Mouse (Mus musculus): ENCODE measurements around the gene Sdr42e1. TPM values are rescaled to one million over a fixed set of nuclear protein-coding genes. Genes with fewer than 3 reads are reported as not detected.

Sdr42e1 gene
- polyA plus RNA-seq, 1 experiment from 2014 or later, result 2.5 TPM

DNA sequence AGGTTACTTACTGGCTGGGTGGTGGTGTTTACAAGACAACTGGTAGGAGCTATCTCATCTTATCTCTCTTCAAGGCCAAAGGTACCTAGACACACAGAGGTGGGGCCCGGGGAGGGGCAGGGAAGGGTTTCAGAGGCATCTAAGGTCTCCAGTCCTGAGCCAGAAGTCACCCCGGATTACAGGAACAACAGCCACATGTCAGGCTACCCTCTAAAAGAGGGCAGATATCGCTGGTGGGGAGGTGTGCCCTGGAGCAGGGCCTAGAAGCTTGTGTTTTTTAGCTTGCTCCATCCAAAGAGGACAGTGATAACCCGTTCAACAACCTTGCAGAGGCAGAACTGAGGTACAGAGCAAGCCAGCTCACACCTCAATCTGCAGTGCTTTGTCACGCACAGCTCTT is 27.0 kb downstream of the Sdr42e1 start:
- DNase-seq (ENCODE audit: low spot score), result no peak
- no peaks in the 10 kb centered on the region for H3K27me3 ChIP-seq (replicated peaks; ENCODE audit: control insufficient read depth, insufficient read depth, low read length)
- H3K9me3 ChIP-seq (ENCODE audit: control insufficient read depth, low read length), result no peaks in the 10 kb centered on the region
- H3K9ac ChIP-seq (ENCODE audit: low read depth, low read length), result no peak overlapping the region
- H3K27ac ChIP-seq (replicated peaks; ENCODE audit: low read depth, low read length), result no peak overlapping the region
- no peaks in the 10 kb centered on the region for H3K4me1 ChIP-seq (ENCODE audit: control insufficient read depth, insufficient read depth, low read length)
- ATAC-seq (ENCODE audit: low read depth), result no peak
- no peaks in the 10 kb centered on the region for H3K36me3 ChIP-seq (ENCODE audit: control insufficient read depth, insufficient read depth, low read length)
- H3K4me3 ChIP-seq (ENCODE audit: low read depth, low read length), result no peak overlapping the region
- no peak overlapping the region for H3K4me2 ChIP-seq (ENCODE audit: low read depth, low read length)
- 78% methylated on average over 5 of the region's 5 CpGs for WGBS

DNA sequence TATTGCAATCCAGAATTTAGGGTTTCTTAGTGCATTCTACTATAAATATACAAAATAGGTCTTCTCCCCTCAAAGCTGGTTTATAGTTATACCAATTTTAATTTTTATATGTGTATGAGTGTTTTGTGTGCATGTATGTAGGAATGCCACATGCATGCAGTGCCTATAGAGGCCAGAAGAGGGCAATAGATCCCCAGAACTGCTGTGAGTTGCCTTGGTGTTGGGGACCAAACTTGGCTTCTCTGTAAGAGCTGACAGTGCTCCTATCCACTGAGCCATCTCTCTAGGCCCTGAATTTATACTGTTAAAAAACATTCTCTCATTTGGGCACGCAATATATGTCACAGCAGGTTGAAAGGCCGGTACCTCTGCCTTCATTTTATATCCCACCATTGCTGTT is 27.5 kb downstream of the Sdr42e1 start:
- no peak overlapping the region for H3K27ac ChIP-seq (replicated peaks; ENCODE audit: low read depth, low read length)
- H3K4me2 ChIP-seq (ENCODE audit: low read depth, low read length), result no peak overlapping the region
- no peaks in the 10 kb centered on the region for H3K27me3 ChIP-seq (replicated peaks; ENCODE audit: control insufficient read depth, insufficient read depth, low read length)
- no peaks in the 10 kb centered on the region for H3K9me3 ChIP-seq (ENCODE audit: control insufficient read depth, low read length)
- no peak overlapping the region for H3K9ac ChIP-seq (ENCODE audit: low read depth, low read length)
- ATAC-seq (ENCODE audit: low read depth), result 0 out of 2 replicates have a peak, but pooled peaks have one; percentile 30
- DNase-seq (ENCODE audit: low spot score), result peak; percentile 45
- no peaks in the 10 kb centered on the region for H3K36me3 ChIP-seq (ENCODE audit: control insufficient read depth, insufficient read depth, low read length)
- 52% methylated on average over 2 of the region's 2 CpGs for WGBS
- no peaks in the 10 kb centered on the region for H3K4me1 ChIP-seq (ENCODE audit: control insufficient read depth, insufficient read depth, low read length)
- H3K4me3 ChIP-seq (ENCODE audit: low read depth, low read length), result no peak overlapping the region

DNA sequence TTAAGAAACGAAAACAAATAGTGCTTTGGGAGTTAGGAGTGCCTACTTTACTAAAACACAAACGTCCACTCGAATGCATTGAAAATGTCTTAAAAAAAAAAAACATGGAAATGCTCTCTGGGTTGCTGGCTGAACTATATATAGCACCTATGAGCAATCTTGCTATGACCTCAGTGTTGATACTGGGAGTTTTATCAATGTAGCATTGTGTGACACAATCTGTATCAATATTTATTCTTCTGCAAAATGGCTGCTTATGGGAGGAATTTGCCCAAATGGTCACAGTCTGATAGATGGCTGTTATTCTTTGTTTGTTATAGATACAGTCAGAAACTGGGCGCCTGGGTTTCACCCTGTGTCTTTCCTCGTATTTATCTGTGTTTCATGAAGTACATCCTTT is 28.0 kb downstream of the Sdr42e1 start:
- Histone ChIP-seq H3K36me3 (ENCODE audit: control insufficient read depth, insufficient read depth, low read length) (no peaks in the 10 kb centered on the region), H3K4me3 (ENCODE audit: low read depth, low read length) (no peak overlapping the region), H3K27me3 (replicated peaks; ENCODE audit: control insufficient read depth, insufficient read depth, low read length) (no peaks in the 10 kb centered on the region), H3K27ac (replicated peaks; ENCODE audit: low read depth, low read length) (no peak overlapping the region), H3K4me2 (ENCODE audit: low read depth, low read length) (no peak overlapping the region), H3K9ac (ENCODE audit: low read depth, low read length) (no peak overlapping the region), H3K4me1 (ENCODE audit: control insufficient read depth, insufficient read depth, low read length) (no peaks in the 10 kb centered on the region), H3K9me3 (ENCODE audit: control insufficient read depth, low read length) (no peaks in the 10 kb centered on the region)
- ATAC-seq (ENCODE audit: low read depth) (no peak), DNase-seq (ENCODE audit: low spot score) (no peak)
- 67% methylated on average over 5 of the region's 5 CpGs for WGBS

DNA sequence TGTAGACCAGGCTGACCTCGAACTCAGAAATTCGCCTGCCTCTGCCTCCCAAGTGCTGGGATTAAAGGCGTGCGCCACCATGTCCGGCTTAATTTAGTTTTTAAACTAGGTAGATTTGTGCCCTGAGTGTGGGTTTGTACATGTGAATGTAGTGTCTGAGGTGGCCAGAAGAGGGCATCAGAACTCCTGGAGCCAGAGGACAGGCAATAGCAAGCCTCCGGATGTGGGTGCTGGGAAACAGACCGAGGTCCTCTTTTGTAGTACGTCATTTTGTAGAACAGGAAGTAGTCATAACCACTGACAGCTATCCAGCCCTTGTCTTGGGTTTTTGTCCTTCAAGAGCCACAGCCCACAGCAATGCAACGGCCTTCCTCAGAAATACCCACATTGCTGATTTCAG is 33.9 kb downstream of the Sdr42e1 start:
- no peaks in the 10 kb centered on the region for H3K9me3 ChIP-seq (ENCODE audit: control insufficient read depth, low read length)
- H3K4me3 ChIP-seq (ENCODE audit: low read depth, low read length), result no peak overlapping the region
- no peak overlapping the region for H3K9ac ChIP-seq (ENCODE audit: low read depth, low read length)
- ATAC-seq (ENCODE audit: low read depth) (no peak), DNase-seq (ENCODE audit: low spot score) (no peak)
- WGBS, result 94% methylated on average over 9 of the region's 9 CpGs
- no peak overlapping the region for H3K4me2 ChIP-seq (ENCODE audit: low read depth, low read length)
- no peaks in the 10 kb centered on the region for H3K36me3 ChIP-seq (ENCODE audit: control insufficient read depth, insufficient read depth, low read length)
- H3K4me1 ChIP-seq (ENCODE audit: control insufficient read depth, insufficient read depth, low read length), result no peaks in the 10 kb centered on the region
- H3K27ac ChIP-seq (replicated peaks; ENCODE audit: low read depth, low read length), result no peak overlapping the region
- no peaks in the 10 kb centered on the region for H3K27me3 ChIP-seq (replicated peaks; ENCODE audit: control insufficient read depth, insufficient read depth, low read length)

DNA sequence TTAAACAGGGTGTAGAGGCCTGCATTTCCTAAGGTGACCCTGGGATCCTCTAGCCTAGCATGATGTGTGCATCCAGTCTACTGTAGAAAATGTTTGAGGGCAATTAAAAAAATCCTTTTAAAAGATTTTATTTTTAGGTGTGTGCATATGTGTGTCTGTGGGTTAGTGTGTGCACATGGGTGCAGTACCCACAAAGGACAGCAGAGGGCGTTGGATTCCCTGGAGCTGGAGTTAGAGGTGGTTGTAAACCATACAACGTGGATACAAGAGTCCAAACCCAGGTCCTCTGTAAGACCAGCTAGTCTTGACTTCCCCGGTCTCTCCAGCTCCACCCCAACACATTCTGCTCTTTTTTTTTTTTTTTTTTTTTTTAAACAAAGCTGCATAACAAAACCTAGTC is 36.0 kb downstream of the Sdr42e1 start:
- DNase-seq (ENCODE audit: low spot score) (no peak), ATAC-seq (ENCODE audit: low read depth) (no peak)
- no peak overlapping the region for H3K27ac ChIP-seq (replicated peaks; ENCODE audit: low read depth, low read length)
- H3K36me3 ChIP-seq (ENCODE audit: control insufficient read depth, insufficient read depth, low read length), result no peaks in the 10 kb centered on the region
- no peaks in the 10 kb centered on the region for H3K9me3 ChIP-seq (ENCODE audit: control insufficient read depth, low read length)
- H3K27me3 ChIP-seq (replicated peaks; ENCODE audit: control insufficient read depth, insufficient read depth, low read length), result no peaks in the 10 kb centered on the region
- H3K4me2 ChIP-seq (ENCODE audit: low read depth, low read length), result no peak overlapping the region
- H3K4me1 ChIP-seq (ENCODE audit: control insufficient read depth, insufficient read depth, low read length), result no peaks in the 10 kb centered on the region
- no peak overlapping the region for H3K9ac ChIP-seq (ENCODE audit: low read depth, low read length)
- no peak overlapping the region for H3K4me3 ChIP-seq (ENCODE audit: low read depth, low read length)
- 66% methylated on average over 3 of the region's 3 CpGs for whole genome bisulfite sequencing

DNA sequence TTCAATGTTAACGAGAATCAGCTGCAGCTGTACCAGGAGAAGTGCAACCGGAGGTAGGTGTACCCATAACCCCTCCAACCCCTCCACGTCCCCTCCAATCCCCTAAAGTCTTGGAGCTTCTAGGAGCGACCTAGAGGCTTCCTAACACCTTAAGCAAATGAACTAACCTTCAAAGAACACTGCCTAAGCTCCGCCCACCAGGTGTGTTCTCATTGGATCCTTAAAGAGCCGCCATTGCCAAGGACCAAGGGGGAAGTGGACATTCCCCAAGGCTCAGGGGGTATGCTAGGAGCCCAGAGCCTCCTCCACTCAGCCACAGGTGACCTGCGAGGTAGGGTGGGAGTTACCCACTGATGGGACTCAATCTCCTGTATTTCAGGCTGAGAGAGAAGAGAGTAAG is 39.1 kb downstream of the Sdr42e1 start:
- ATAC-seq (ENCODE audit: low read depth), result no peak

DNA sequence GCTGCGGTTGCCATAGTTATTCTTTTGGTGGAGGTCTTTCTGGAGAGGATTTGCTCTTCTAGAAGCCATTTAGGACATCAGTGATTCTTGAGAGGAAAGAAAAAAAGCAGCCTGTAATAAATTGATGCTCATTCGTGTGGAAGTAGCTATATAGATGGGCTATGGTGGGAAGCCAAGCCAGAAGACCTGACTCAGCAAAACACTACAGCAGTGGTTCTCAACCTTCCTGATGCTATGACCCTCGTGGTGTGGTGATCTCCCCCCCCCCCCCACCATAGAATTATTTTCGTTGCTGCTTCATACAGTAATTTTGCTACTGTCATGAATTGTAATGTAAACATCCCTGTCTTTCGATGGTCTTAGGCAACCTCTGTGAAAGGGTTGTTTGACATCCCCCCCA is 41.0 kb downstream of the Sdr42e1 start:
- no peak overlapping the region for H3K4me3 ChIP-seq (ENCODE audit: low read depth, low read length)
- H3K36me3 ChIP-seq (ENCODE audit: control insufficient read depth, insufficient read depth, low read length), result no peaks in the 10 kb centered on the region
- WGBS, result 82% methylated on average over 5 of the region's 5 CpGs
- ATAC-seq (ENCODE audit: low read depth) (no peak), DNase-seq (ENCODE audit: low spot score) (no peak)
- H3K27ac ChIP-seq (replicated peaks; ENCODE audit: low read depth, low read length), result no peak overlapping the region
- no peak overlapping the region for H3K4me2 ChIP-seq (ENCODE audit: low read depth, low read length)
- H3K4me1 ChIP-seq (ENCODE audit: control insufficient read depth, insufficient read depth, low read length), result no peaks in the 10 kb centered on the region
- no peaks in the 10 kb centered on the region for H3K27me3 ChIP-seq (replicated peaks; ENCODE audit: control insufficient read depth, insufficient read depth, low read length)
- no peak overlapping the region for H3K9ac ChIP-seq (ENCODE audit: low read depth, low read length)
- no peaks in the 10 kb centered on the region for H3K9me3 ChIP-seq (ENCODE audit: control insufficient read depth, low read length)

More for the DNA sequence above, 39.1 kb downstream of the Sdr42e1 start:
- no peaks in the 10 kb centered on the region for H3K27me3 ChIP-seq (replicated peaks; ENCODE audit: control insufficient read depth, insufficient read depth, low read length)
- H3K4me3 ChIP-seq (ENCODE audit: low read depth, low read length), result no peak overlapping the region
- DNase-seq (ENCODE audit: low spot score), result no peak
- no peaks in the 10 kb centered on the region for H3K36me3 ChIP-seq (ENCODE audit: control insufficient read depth, insufficient read depth, low read length)
- no peaks in the 10 kb centered on the region for H3K4me1 ChIP-seq (ENCODE audit: control insufficient read depth, insufficient read depth, low read length)
- 81% methylated on average over 7 of the region's 7 CpGs for WGBS
- no peaks in the 10 kb centered on the region for H3K9me3 ChIP-seq (ENCODE audit: control insufficient read depth, low read length)
- H3K9ac ChIP-seq (ENCODE audit: low read depth, low read length), result no peak overlapping the region
- H3K4me2 ChIP-seq (ENCODE audit: low read depth, low read length), result no peak overlapping the region
- no peak overlapping the region for H3K27ac ChIP-seq (replicated peaks; ENCODE audit: low read depth, low read length)

DNA sequence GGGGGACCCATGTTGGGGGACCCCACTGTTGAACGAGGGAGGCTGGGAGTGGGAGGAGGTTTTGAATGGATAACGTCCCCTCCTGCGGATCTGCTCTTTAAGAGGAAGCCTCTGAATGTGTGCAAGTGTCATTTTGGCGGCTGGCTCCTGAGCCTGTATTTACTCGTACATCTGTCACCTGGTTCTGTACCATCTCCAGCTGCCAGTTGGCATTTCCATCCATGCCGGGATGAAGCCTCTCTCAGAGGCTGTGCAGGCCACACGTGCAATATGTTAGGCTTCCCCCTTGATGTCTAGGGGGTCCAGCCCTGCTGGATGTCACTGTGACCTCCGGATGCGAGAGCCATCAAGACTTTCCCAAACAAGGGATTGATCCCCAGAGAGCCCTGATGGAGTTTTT is 46.4 kb downstream of the Sdr42e1 start:
- H3K27me3 ChIP-seq (replicated peaks; ENCODE audit: control insufficient read depth, insufficient read depth, low read length), result no peaks in the 10 kb centered on the region
- no peaks in the 10 kb centered on the region for H3K36me3 ChIP-seq (ENCODE audit: control insufficient read depth, insufficient read depth, low read length)
- H3K4me1 ChIP-seq (ENCODE audit: control insufficient read depth, insufficient read depth, low read length), result no peaks in the 10 kb centered on the region
- ATAC-seq (ENCODE audit: low read depth) (no peak), DNase-seq (ENCODE audit: low spot score) (no peak)
- H3K9me3 ChIP-seq (ENCODE audit: control insufficient read depth, low read length), result peaks cover 4% of the 10 kb centered on the region; the same call in 1 of the 2 replicates
- 70% methylated on average over 9 of the region's 9 CpGs for WGBS
- no peak overlapping the region for H3K4me3 ChIP-seq (ENCODE audit: low read depth, low read length)
- no peak overlapping the region for H3K9ac ChIP-seq (ENCODE audit: low read depth, low read length)
- H3K4me2 ChIP-seq (ENCODE audit: low read depth, low read length), result no peak overlapping the region
- H3K27ac ChIP-seq (replicated peaks; ENCODE audit: low read depth, low read length), result no peak overlapping the region

DNA sequence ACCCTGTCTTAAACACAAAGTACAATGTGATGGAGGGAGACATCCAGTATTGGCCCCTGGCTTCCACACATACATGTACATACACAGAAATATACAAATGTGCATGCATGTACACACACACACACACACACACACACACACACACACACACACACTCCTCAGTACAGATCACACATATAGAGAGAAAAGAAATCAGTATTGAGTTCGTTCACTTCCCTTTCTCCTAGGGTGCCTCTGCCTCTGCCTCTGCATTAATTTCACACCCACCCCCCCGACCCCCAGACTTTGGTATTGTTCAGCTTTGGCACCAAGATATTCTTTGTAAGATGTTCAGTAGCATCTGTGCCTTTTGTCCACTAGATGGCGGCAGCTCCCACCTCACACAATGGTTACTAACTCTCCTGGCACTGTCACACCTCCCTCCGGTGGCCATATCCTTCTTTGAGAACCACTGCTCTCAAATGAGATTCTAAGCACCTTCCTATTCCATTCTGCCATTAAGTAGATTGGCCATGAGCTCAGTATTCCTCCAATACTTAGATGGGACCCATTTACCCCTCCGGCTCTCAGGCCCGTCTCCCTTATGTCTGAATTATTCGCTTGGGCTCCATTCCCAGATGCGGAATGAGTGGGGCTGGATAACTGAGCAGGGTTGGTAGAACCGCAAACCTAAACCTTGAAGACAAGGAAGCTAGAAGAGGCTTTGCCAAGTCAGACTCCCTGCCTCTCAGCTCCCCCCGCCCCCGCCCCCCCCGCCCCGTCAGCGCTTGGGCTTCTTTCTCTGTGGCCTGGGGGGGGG is 47.2 kb downstream of the Sdr42e1 start:
- Histone ChIP-seq H3K9ac (ENCODE audit: low read depth, low read length) (no peak overlapping the region), H3K27me3 (replicated peaks; ENCODE audit: control insufficient read depth, insufficient read depth, low read length) (no peaks in the 10 kb centered on the region), H3K4me2 (ENCODE audit: low read depth, low read length) (no peak overlapping the region), H3K4me3 (ENCODE audit: low read depth, low read length) (no peak overlapping the region), H3K9me3 (ENCODE audit: control insufficient read depth, low read length) (peaks cover 4% of the 10 kb centered on the region; the same call in 1 of the 2 replicates), H3K36me3 (ENCODE audit: control insufficient read depth, insufficient read depth, low read length) (no peaks in the 10 kb centered on the region), H3K4me1 (ENCODE audit: control insufficient read depth, insufficient read depth, low read length) (no peaks in the 10 kb centered on the region), H3K27ac (replicated peaks; ENCODE audit: low read depth, low read length) (no peak overlapping the region)
- WGBS, result 68% methylated on average over 14 of the region's 14 CpGs
- DNase-seq (ENCODE audit: low spot score) (peak; percentile 74), ATAC-seq (ENCODE audit: low read depth) (no peak)
